Mouse (Mus musculus) liver, adult 2 months (tissue): ENCODE results near the gene Zfp326. TPM values are rescaled to one million over a fixed set of nuclear protein-coding genes. Genes with fewer than 3 reads are reported as not detected.

Experiments used
- DNase-seq: peaks from one replicate; pipeline ENCODE4 v3.0.0-alpha.2; 2011; ENCODE audit warnings: low read depth, low spot score; ENCODE audit errors: extremely low read depth
- H3K27ac ChIP-seq: fragments of 200-500 bp; replicated peaks from 2 replicates; pipeline ENCODE4 v1.5.1; 2012; ENCODE audit warnings: low read depth, mild to moderate bottlenecking, control low read depth, inconsistent platforms, low read length; ENCODE audit not compliant: insufficient read depth
- H3K27me3 ChIP-seq: fragments of 200-500 bp; 2 replicates; pipeline ENCODE4 v1.6.1; 2012; ENCODE audit warnings: mild to moderate bottlenecking, moderate library complexity, low read length, inconsistent platforms; ENCODE audit not compliant: control insufficient read depth, insufficient read depth
- H3K36me3 ChIP-seq: fragments of 200-500 bp; 2 replicates; pipeline ENCODE4 v1.6.1; 2012; ENCODE audit warnings: low read length, inconsistent platforms; ENCODE audit not compliant: control insufficient read depth, insufficient read depth
- H3K4me1 ChIP-seq: fragments of 200-500 bp; 2 replicates; pipeline ENCODE4 v1.6.1; 2011; ENCODE audit warnings: low read length; ENCODE audit not compliant: control insufficient read depth, insufficient read depth
- H3K4me3 ChIP-seq: fragments of 200-500 bp; 2 replicates; pipeline ENCODE4 v1.5.1; 2011; ENCODE audit warnings: low read depth, mild to moderate bottlenecking, control low read depth, low read length, moderate library complexity; ENCODE audit not compliant: insufficient read depth
- H3K79me2 ChIP-seq: fragments of 200-500 bp; 2 replicates; pipeline ENCODE4 v1.6.1; 2012; ENCODE audit warnings: inconsistent platforms, mild to moderate bottlenecking, low read length, moderate library complexity; ENCODE audit not compliant: control insufficient read depth, insufficient read depth
- H3K9ac ChIP-seq: fragments of 200-500 bp; 2 replicates; pipeline ENCODE4 v1.6.1; 2012; ENCODE audit warnings: low read depth, mild to moderate bottlenecking, control low read depth, inconsistent platforms, low read length
- CTCF ChIP-seq: fragments of 200-500 bp; IDR thresholded peaks from 2 replicates; pipeline ENCODE4 v1.5.1; 2011; ENCODE audit warnings: low read depth, low read length, control low read depth
- POLR2A ChIP-seq: fragments of 200-500 bp; IDR thresholded peaks from 2 replicates; pipeline ENCODE4 v1.6.1; 2011; ENCODE audit warnings: low read length, control low read depth; ENCODE audit not compliant: insufficient read depth; ENCODE audit errors: extremely low read depth
- WGBS: fragments of 180-500 bp; shearing (Covaris S2); methylation state at CpG from one replicate; pipeline ENCODE4 v1.1.7; 2018; 5-methylcytosine and 5-hydroxymethylcytosine counted together
- polyA plus RNA-seq: library from polyadenylated mRNA; depleted of rRNA; stranded (reverse); fragments of >200 nt; gene quantifications from 2 replicates; pipeline ENCODE4 v1.2.3, GENCODE M21; 2012
- total RNA-seq: library from RNA; depleted of rRNA; stranded (reverse); fragments of >200 nt; gene quantifications from 2 replicates; pipeline ENCODE4 v1.2.3, GENCODE M21; 2014

Gene Zfp326
- total and polyA plus RNA-seq, 2 experiments, result 4.9 to 7.8 TPM

DNA sequence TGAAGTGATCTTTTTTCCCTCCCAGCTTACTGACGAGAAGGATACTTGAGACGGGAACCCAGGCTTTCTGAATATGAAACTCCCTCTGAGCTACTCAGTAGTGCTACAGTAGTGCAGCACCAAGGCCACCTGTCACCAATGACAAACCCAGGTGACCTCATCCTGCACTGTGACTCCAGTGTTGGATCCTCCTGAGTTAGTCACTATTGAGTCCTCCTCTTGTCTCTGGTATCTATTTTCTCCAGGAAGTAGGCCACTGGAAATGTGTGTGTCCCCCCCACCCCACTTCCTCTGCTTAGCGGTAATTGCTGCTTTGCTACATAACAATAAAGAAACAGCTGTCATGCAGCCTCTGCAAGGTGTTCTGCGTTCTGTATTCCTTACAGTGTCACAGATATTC lies 27.1 kb upstream of the Zfp326 start:
- H3K4me3 ChIP-seq, result no peak overlapping the region
- DNase-seq, result no peak
- no peaks in the 10 kb centered on the region for H3K79me2 ChIP-seq
- H3K4me1 ChIP-seq, result no peaks in the 10 kb centered on the region
- no peak overlapping the region for H3K9ac ChIP-seq
- TF ChIP-seq CTCF (no peak), POLR2A (no peak)
- H3K27ac ChIP-seq, result no peak overlapping the region
- 74% methylated on average over 4 of the region's 4 CpGs for WGBS
- H3K36me3 ChIP-seq, result no peaks in the 10 kb centered on the region
- no peaks in the 10 kb centered on the region for H3K27me3 ChIP-seq

GRCm38 (mm10) chr5:105849643-105850042 lies 26.7 kb upstream of the Zfp326 start:
- TF ChIP-seq POLR2A (no peak), CTCF (no peak)
- Histone ChIP-seq H3K27ac (no peak overlapping the region), H3K4me3 (no peak overlapping the region), H3K4me1 (no peaks in the 10 kb centered on the region), H3K79me2 (no peaks in the 10 kb centered on the region), H3K27me3 (no peaks in the 10 kb centered on the region), H3K9ac (no peak overlapping the region), H3K36me3 (no peaks in the 10 kb centered on the region)
- WGBS, result 72% methylated on average over 3 of the region's 3 CpGs
- no peak for DNase-seq

DNA sequence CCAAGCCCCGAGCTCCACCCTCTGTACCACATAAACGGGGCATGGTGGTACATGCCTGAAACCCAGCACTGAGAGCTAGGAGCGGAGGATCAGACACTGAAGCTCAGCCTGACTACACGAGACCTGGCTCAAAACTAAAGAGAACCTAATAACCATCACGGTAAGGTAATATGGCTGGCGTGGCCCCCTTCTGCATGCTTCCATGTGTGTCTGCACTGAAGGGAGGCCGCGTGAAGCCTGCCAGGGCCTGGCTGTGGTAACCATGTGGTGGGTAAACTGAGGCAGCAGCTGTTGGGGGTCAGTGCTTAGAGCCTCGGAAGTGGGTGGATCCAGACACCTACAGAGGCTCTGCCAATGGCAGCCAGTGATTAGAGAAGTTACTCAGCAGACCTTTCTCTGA lies 23.1 kb upstream of the Zfp326 start:
- DNase-seq, result no peak
- no peaks in the 10 kb centered on the region for H3K36me3 ChIP-seq
- no peaks in the 10 kb centered on the region for H3K27me3 ChIP-seq
- no peaks in the 10 kb centered on the region for H3K4me1 ChIP-seq
- H3K4me3 ChIP-seq, result no peak overlapping the region
- H3K9ac ChIP-seq, result no peak overlapping the region
- no peaks in the 10 kb centered on the region for H3K79me2 ChIP-seq
- TF ChIP-seq POLR2A, result no peak
- TF ChIP-seq CTCF, result no peak
- WGBS, result 92% methylated on average over 9 of the region's 9 CpGs
- no peak overlapping the region for H3K27ac ChIP-seq

GRCm38 (mm10) chr5:105857486-105857885 lies 18.9 kb upstream of the Zfp326 start:
- Histone ChIP-seq H3K27ac (no peak overlapping the region), H3K4me1 (no peaks in the 10 kb centered on the region), H3K79me2 (no peaks in the 10 kb centered on the region), H3K9ac (no peak overlapping the region), H3K27me3 (no peaks in the 10 kb centered on the region), H3K4me3 (no peak overlapping the region), H3K36me3 (no peaks in the 10 kb centered on the region)
- TF ChIP-seq CTCF, result no peak
- no peak for TF ChIP-seq POLR2A
- no peak for DNase-seq
- WGBS, result 93% methylated on average over 5 of the region's 5 CpGs

DNA sequence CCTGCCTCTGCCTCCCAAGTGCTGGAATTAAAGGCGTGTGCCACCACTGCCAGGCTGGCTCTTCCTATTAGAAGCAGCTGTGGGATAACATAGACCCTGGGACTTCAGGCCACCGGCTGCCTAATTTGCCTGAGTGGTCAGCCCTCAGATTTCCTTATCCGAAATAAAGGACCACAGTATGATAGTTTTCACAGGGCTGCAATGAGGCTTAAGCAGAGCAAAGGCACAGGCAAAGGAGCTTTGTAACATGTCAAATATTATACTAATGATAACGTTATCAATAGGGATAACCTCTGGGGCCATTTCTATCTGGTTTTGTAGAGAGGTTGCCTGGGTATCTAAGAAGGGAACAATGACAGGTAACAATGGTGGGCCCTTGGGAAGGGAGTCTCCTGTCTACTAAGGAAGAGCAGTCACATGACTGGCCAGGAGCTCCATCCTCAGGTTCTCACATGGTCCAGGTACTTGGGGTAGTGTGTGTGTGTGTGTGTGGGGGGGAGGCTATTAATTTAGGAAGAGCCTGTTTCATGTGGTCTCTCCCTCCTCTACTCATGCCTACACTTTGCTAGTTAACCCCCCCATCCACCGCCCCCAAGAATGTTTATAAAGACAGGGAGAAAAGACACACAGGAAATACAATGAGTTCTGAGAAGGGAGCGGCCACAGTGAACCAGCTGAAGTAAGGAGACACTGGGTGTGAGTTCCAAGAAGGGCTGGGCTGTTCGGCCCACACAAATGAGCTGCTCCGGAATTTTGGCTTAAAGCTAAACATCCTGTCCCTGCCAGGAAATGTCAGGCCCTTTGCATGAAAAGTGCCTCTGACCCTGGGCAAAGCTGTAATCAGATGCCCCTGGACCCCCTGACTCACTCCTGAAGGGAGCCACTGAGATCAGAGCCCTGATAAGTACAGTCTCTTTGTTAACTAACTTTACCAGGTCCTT lies 17.3 kb upstream of the Zfp326 start:
- no peak for DNase-seq
- TF ChIP-seq POLR2A (no peak), CTCF (no peak)
- H3K27ac ChIP-seq, result peak overlapping the region; percentile 14; the same call in 1 of the 2 replicates
- no peaks in the 10 kb centered on the region for H3K36me3 ChIP-seq
- 82% methylated on average over 8 of the region's 8 CpGs for WGBS
- no peak overlapping the region for H3K9ac ChIP-seq
- H3K79me2 ChIP-seq, result no peaks in the 10 kb centered on the region
- no peak overlapping the region for H3K4me3 ChIP-seq
- H3K4me1 ChIP-seq, result no peaks in the 10 kb centered on the region
- H3K27me3 ChIP-seq, result no peaks in the 10 kb centered on the region

GRCm38 (mm10) chr5:105859716-105860460 lies 16.5 kb upstream of the Zfp326 start:
- no peak overlapping the region for H3K9ac ChIP-seq
- H3K4me3 ChIP-seq, result no peak overlapping the region
- H3K79me2 ChIP-seq, result no peaks in the 10 kb centered on the region
- H3K27me3 ChIP-seq, result no peaks in the 10 kb centered on the region
- no peaks in the 10 kb centered on the region for H3K4me1 ChIP-seq
- H3K27ac ChIP-seq, result no peak overlapping the region
- no peak for TF ChIP-seq CTCF
- no peak for TF ChIP-seq POLR2A
- WGBS, result 62% methylated on average over 11 of the region's 11 CpGs
- H3K36me3 ChIP-seq, result no peaks in the 10 kb centered on the region
- no peak for DNase-seq
